Mouse (Mus musculus) skeletal muscle tissue, adult 2 months (tissue): ENCODE measurements at regions not wholly inside any gene's neighbourhood (a gene's known extent, or its start where the extent isn't known, plus 50 kb on each side); places are given as distances from the start of the nearest gene placed in this dataset.

Source experiments
- DNase-seq: peaks from one replicate; pipeline ENCODE4 v3.0.0-alpha.2; 2012; ENCODE audit warnings: low read depth, low spot score

- no peak for DNase-seq
Observed at GRCm38 (mm10) chr15:38351701-38352100, 926.3 kb downstream of the 4930447A16Rik start.

GRCm38 (mm10) chr15:38353371-38353770, 928.0 kb downstream of the 4930447A16Rik start:
- DNase-seq = no peak

- DNase-seq = no peak
Observed at GRCm38 (mm10) chr15:38359053-38359452, 933.7 kb downstream of the 4930447A16Rik start.

- no peak for DNase-seq
Observed at GRCm38 (mm10) chr15:38363522-38363921, 938.2 kb downstream of the 4930447A16Rik start.

- no peak for DNase-seq
Observed at GRCm38 (mm10) chr15:38364014-38364413, 938.7 kb downstream of the 4930447A16Rik start.

GRCm38 (mm10) chr15:38367643-38368042, 942.3 kb downstream of the 4930447A16Rik start:
- DNase-seq = no peak

- no peak for DNase-seq
Observed at GRCm38 (mm10) chr15:38368291-38368690, 942.9 kb downstream of the 4930447A16Rik start.

- no peak for DNase-seq
Observed at GRCm38 (mm10) chr15:38371404-38372090, 946.2 kb downstream of the 4930447A16Rik start.

GRCm38 (mm10) chr15:38373797-38374196, 948.4 kb downstream of the 4930447A16Rik start:
- peak; percentile 70 for DNase-seq

- DNase-seq = peak; percentile 95
Observed at GRCm38 (mm10) chr15:38374786-38375185, 949.4 kb downstream of the 4930447A16Rik start.

- no peak for DNase-seq
Observed at GRCm38 (mm10) chr15:38378106-38378505, 952.8 kb downstream of the 4930447A16Rik start.

GRCm38 (mm10) chr15:38387617-38388016, 962.3 kb downstream of the 4930447A16Rik start:
- DNase-seq = no peak

- DNase-seq = no peak
Observed at GRCm38 (mm10) chr15:38388436-38388835, 963.1 kb downstream of the 4930447A16Rik start.

GRCm38 (mm10) chr15:38390450-38390849, 965.1 kb downstream of the 4930447A16Rik start:
- peak; percentile 59 for DNase-seq

GRCm38 (mm10) chr15:38391420-38391819, 966.1 kb downstream of the 4930447A16Rik start:
- DNase-seq = peak; percentile 78

- no peak for DNase-seq
Observed at GRCm38 (mm10) chr15:38391860-38392259, 966.5 kb downstream of the 4930447A16Rik start.

- DNase-seq = no peak
Observed at GRCm38 (mm10) chr15:38392441-38393149, 967.2 kb downstream of the 4930447A16Rik start.

- no peak for DNase-seq
Observed at GRCm38 (mm10) chr15:38398852-38399251, 973.5 kb downstream of the 4930447A16Rik start.

- DNase-seq = no peak
Observed at GRCm38 (mm10) chr15:38402762-38403161, 977.4 kb downstream of the 4930447A16Rik start.

GRCm38 (mm10) chr15:38403760-38404375, 978.5 kb downstream of the 4930447A16Rik start:
- DNase-seq = no peak

GRCm38 (mm10) chr15:38406114-38406960, 981.0 kb downstream of the 4930447A16Rik start:
- DNase-seq = no peak

GRCm38 (mm10) chr15:38407476-38407875, 982.1 kb downstream of the 4930447A16Rik start:
- no peak for DNase-seq
